Mouse (Mus musculus): ENCODE results near the gene Mdm4. TPM values are rescaled to one million over a fixed set of nuclear protein-coding genes. Genes with fewer than 3 reads are reported as not detected.
A peak's percentile ranks its signal among the peaks of the same experiment; 100 is the strongest.

Gene Mdm4
- total RNA-seq (2014; fragmentation: Nextera tagmentation) = 92.5 and 103 TPM in 2 replicates
- 77.9 and 121 TPM in 2 replicates for total RNA-seq (2017)

DNA sequence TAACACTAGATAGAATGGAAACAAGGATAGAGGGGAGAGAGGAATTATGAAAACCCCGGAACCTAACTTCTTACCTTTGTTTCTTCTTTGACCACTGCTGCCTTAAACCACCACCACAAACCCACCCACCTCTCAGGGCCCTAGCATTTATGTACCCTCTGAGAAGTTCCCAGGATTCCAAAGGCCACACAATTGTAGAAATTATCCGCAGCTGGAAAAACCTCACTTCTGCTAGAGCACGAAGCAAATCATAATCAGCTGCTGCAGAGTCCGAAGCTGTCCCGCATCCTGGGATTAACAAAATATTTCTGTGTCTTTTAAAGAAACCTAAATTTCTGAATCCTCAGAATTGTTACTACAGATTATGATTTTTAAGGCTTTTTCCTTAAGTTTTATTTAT is at the start of gene Mdm4:
Gene Mdm4, minus strand, starts transcription at position 101 of the 400 bp plus-strand sequence.
- no peak for ATAC-seq (replicated peaks; ENCODE audit: poor library complexity, severe bottlenecking)

DNA sequence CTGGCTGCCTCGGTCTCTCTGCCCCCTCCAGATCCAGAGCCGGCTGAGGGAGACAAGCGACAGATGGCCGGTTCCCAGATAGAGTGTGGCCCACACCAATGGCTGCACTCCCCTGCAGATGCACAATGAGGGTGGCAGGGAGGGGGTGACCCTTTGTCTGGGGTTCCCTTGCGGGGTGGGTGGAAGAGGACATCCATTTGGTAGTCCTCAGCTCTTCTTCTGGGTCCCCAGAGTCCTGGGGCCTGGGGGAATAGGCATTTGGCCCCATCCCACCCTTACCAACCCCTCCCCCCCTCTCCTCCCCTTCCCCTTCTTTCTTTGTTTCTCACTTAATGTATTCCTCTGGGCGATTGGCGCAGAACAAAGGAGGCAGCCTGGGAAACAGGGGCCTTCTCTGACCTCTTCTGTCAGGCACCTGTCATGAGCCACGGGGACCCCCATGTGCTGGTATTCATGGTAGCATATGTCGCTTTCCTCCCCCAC is 49.8 kb upstream of the Mdm4 start:
- ATAC-seq (replicated peaks; ENCODE audit: poor library complexity, severe bottlenecking) = no peak

DNA sequence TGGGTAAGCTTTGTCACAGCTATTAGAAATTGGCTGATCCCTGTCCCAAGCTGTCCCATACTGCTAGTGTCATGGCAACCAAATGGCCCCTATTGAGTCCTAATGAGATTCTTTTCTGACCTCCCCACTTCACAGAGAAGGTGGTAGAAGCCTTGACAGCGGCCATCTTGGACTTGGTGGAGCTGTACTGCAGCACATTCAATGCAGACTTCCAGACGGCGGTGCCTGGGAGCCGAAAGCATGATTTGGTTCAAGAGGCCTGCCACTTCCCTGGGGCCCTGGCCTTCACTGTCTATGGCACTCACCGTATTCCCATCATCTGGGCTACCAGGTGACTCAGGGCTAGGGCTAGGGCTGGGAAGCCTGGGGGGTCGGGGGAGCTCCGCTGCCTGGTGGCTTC is 49.1 kb upstream of the Mdm4 start:
- ATAC-seq (replicated peaks; ENCODE audit: poor library complexity, severe bottlenecking) = no peak

DNA sequence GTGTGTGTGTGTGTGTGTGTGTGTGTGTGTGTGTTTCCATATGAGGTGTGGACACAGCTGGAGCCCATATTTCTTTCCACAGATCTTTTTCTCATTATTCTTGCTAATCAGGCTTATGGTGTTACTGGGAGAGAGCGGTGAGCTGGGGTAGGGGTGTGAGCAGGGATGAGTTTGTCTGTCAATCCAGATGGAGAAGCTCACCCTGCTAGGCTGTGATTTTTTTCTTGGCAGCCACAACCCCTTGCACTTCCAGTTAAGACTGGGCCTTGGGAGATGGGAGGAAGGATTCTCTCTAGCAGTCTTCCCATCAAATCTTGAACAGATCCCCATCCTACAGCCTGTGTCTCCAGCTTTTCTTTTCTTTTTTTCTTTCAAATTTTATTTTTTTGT is 48.0 kb upstream of the Mdm4 start:
- ATAC-seq (replicated peaks; ENCODE audit: poor library complexity, severe bottlenecking) = no peak

- ATAC-seq (replicated peaks; ENCODE audit: poor library complexity, severe bottlenecking) = no peak
These were observed 47.4 kb upstream of the Mdm4 start for GRCm38 (mm10) chr1:133077606-133078337.

- peak; percentile 46 for ATAC-seq (replicated peaks; ENCODE audit: poor library complexity, severe bottlenecking)
These were observed 46.5 kb upstream of the Mdm4 start for GRCm38 (mm10) chr1:133076681-133077514.

DNA sequence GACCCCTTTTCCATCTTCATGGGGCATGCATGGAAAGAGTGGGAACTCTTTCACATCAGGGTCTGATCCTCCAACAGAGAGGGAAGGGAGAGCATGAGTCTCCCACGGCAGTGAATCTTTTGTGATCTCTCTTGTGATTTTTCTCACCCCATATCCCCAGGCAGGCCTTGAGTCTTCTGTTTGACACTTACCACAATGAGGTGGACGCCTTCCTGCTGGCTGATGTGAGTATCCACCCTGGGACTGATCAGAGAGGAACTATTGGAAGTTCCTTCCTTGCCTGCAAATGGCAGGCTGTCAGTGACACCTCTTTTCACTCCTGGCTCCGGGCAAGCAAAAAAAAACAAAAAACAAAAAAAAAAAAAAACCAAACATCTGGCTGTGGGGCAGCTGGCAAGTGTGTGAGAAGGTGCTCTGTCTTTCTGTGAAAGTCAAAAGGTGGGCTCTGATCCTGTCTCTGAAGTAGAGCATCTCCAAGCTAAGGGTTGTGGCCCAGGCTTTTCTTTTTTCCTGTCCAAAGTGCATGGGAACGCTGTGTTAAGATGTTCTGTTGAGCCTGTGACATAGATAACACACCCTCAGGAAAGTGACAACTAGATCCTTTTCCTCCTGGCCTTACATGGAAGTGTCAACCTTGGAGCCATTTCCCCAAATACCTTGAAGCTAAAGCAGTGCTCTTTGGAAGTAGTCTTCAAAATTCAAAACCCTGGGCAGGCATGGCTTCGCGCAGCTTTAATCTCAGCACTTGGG is 45.5 kb upstream of the Mdm4 start:
- no peak for ATAC-seq (replicated peaks; ENCODE audit: poor library complexity, severe bottlenecking)

- ATAC-seq (replicated peaks; ENCODE audit: poor library complexity, severe bottlenecking) = no peak
These were observed 44.2 kb upstream of the Mdm4 start for GRCm38 (mm10) chr1:133074541-133074940.

DNA sequence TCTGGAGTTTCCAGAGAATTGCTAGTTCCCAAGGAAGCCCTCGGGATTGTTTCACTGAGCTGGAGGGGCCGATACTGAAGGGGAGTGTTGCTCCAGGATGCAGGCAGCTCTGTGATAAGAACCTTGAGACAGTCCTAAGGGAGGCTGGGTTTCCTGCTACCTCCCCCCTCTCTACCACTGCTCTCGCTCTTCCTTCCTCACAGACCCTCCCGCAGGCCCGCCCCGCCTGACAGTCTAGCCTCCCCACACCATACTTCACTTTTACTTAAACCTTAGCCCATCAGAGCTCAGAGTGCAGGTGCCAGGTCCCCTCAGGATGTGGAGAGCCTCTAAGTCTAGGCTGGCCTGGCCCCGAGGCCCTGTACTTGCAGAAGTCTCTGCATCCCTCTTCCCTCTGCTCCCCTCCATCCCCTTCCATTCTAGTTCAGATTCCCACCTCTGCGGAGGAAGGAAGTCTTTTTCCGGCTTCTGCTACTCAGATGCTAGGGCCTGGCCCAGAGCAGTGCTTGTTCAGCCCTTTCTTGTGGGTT is 43.0 kb upstream of the Mdm4 start:
- ATAC-seq (replicated peaks; ENCODE audit: poor library complexity, severe bottlenecking) = peak; percentile 49

- ATAC-seq (replicated peaks; ENCODE audit: poor library complexity, severe bottlenecking) = no peak
These were observed 41.5 kb upstream of the Mdm4 start for GRCm38 (mm10) chr1:133071666-133072381.

DNA sequence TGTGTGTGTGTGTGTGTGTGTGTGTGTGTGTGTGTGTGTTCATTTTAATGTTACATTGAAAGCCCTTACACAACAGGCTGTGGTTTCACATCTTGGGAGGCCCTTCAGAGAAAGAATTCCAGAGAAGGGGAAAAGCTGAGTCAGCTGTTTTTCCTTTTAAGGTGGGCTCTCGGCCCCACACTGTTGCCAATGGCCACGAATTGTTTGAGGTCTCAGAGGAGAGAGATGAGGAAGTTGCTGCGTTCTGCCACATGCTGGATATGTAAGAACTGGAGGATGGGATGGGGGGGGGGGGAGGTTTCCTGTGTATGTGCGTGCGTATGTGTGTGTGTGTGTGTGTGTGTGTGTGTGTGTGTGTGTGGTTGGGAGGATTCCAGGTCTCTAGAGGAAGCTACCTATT is 39.8 kb upstream of the Mdm4 start:
- ATAC-seq (replicated peaks; ENCODE audit: poor library complexity, severe bottlenecking) = peak; percentile 72

GRCm38 (mm10) chr1:133069275-133070120 is 39.1 kb upstream of the Mdm4 start:
- ATAC-seq (replicated peaks; ENCODE audit: poor library complexity, severe bottlenecking) = no peak

- ATAC-seq (replicated peaks; ENCODE audit: poor library complexity, severe bottlenecking) = no peak
These were observed 38.4 kb upstream of the Mdm4 start for GRCm38 (mm10) chr1:133068669-133069274.

DNA sequence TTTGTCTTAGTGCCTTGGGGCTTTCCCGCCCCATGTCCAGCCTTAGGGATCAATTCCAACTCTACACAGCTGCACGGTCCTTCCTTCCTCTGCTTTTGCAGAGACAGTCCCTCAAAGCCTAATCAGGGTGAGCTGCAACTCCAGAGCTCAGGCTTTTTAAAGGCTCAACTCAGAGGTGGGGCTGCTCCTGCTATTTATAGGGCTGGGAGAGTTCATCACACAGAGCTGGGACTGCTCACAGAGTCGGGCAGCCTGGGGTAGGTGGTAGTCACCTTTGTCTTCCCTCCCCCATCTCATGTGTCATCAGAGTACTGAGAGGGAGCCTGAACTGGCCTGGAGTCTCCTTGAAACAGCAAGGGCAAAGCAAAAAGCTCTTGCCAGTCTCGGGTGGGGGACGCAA is 37.9 kb upstream of the Mdm4 start:
- no peak for ATAC-seq (replicated peaks; ENCODE audit: poor library complexity, severe bottlenecking)

- ATAC-seq (replicated peaks; ENCODE audit: poor library complexity, severe bottlenecking) = no peak
These were observed 32.8 kb upstream of the Mdm4 start for GRCm38 (mm10) chr1:133063164-133063563.

DNA sequence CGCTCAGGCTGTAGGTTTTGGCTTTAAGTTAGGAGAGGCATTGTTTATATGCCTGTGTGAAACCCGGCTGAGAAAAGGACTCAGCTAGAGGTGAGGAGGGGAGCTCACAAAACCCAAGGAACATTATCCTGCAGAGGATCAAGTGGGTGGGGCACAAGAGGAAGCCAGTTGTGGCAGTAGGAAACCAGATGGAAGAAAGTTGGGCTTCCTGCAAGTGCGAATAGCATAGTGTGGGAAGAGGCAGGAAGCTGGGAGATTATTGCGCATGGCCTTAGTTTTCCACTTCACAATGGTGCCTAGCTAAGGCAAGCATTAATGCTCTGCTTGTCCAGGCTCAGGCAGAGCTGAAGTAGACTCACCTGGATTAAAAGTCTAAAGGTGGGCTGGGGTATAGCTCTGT is 30.3 kb upstream of the Mdm4 start:
- no peak for ATAC-seq (replicated peaks; ENCODE audit: poor library complexity, severe bottlenecking)

DNA sequence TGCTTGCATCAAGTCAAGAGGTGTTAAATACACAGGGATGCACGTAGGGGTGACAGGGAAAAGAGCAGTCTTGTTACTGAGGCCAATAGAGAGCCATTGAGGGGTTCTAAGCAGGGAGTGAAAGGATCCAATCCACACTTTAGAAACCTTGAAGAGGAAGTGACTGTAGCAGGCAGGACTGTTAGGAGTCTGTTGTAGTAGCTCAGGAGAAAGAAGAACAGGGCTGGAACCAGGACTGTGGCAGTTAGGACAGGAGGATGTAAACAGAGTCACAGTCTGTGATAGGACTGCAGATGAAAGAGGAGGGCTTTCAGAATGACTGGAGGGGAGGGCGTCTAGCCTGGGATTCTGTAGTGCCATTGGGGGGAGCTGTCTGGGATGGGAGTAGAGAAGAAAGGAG is 29.2 kb upstream of the Mdm4 start:
- peak; percentile 53 for ATAC-seq (replicated peaks; ENCODE audit: poor library complexity, severe bottlenecking)

DNA sequence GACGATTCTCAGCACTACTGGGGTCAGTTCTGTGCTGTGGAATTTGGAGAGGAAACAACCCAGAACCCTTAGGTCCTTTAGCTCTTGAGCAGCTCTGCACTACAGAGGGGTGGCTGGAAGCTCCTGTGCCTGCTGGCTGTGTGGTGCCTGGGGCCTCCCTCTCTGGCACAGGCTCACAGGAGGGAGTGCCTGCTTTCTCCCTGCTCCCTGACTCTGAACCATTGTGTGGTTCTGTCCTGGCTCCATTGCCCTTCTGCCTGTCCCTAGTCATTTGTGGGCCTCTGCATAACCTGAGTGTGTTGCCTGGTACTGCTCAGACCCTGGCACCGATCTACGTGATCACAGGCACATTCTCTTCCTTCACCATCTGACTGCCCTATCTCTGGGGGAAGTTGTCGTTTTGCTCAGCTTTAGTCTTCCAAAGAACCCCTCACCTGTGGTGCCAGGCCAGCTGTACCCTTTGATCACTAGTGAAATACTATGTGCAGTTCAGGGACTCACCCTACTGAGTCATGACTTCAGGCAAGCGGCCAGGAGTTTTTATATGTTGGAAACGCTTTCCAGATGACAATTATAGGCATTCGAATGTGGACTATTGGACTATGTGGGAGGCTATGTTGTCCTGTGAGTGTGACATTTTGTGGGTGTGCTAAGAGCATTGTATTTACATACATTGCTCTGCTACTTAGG is 27.1 kb upstream of the Mdm4 start:
- no peak for ATAC-seq (replicated peaks; ENCODE audit: poor library complexity, severe bottlenecking)
